Mouse (Mus musculus): ENCODE measurements around the gene Mphosph10.

Gene Mphosph10

GRCm38 (mm10) chr7:64392122-64392818, at the start of gene Mphosph10, which contains the start of gene Mcee:
Mphosph10 (minus strand) TSS chr7:64392268.
Mcee (plus strand) TSS chr7:64392607.
- peak; percentile 85 to 93 for DNase-seq (ENCODE audit: low spot score in 2 of 2)

GRCm38 (mm10) chr7:64440519-64440918, 48.5 kb upstream of the Mphosph10 start:
- DNase-seq (ENCODE audit: low spot score in 2 of 2) = no peak

GRCm38 (mm10) chr7:64439595-64440518, 47.8 kb upstream of the Mphosph10 start:
- no peak for DNase-seq (ENCODE audit: low spot score in 2 of 2)

GRCm38 (mm10) chr7:64424861-64425260, 32.8 kb upstream of the Mphosph10 start:
- DNase-seq (ENCODE audit: low spot score in 2 of 2) = peak in 1 of 2 experiments; percentile 30

GRCm38 (mm10) chr7:64403989-64404388, 11.9 kb upstream of the Mphosph10 start:
- no peak for DNase-seq (ENCODE audit: low spot score in 2 of 2)

GRCm38 (mm10) chr7:64402452-64402851, 10.4 kb upstream of the Mphosph10 start:
- DNase-seq (ENCODE audit: low spot score in 2 of 2) = no peak

- no peak for DNase-seq (ENCODE audit: low spot score in 2 of 2)
These were observed 8.7 kb upstream of the Mphosph10 start for GRCm38 (mm10) chr7:64400725-64401124.

GRCm38 (mm10) chr7:64392819-64393151, 717 bp upstream of the Mphosph10 start:
- DNase-seq (ENCODE audit: low spot score in 2 of 2) = no peak

GRCm38 (mm10) chr7:64391479-64391878, 589 bp downstream of the Mphosph10 start:
- DNase-seq (ENCODE audit: low spot score in 2 of 2) = no peak

- peak; percentile 73 to 83 for DNase-seq (ENCODE audit: low spot score in 2 of 2)
These were observed 18.1 kb downstream of the Mphosph10 start, which contains the start of gene Fan1 for GRCm38 (mm10) chr7:64373830-64374562. Fan1 (minus strand) TSS chr7:64374095.

GRCm38 (mm10) chr7:64373147-64373829, 18.8 kb downstream of the Mphosph10 start:
- DNase-seq (ENCODE audit: low spot score in 2 of 2) = no peak

GRCm38 (mm10) chr7:64371940-64372878, 19.9 kb downstream of the Mphosph10 start:
- no peak for DNase-seq (ENCODE audit: low spot score in 2 of 2)

GRCm38 (mm10) chr7:64369841-64370240, 22.2 kb downstream of the Mphosph10 start:
- no peak for DNase-seq (ENCODE audit: low spot score in 2 of 2)

- DNase-seq (ENCODE audit: low spot score in 2 of 2) = no peak
These were observed 26.2 kb downstream of the Mphosph10 start for GRCm38 (mm10) chr7:64365863-64366262.

GRCm38 (mm10) chr7:64360586-64360945, 31.5 kb downstream of the Mphosph10 start:
- DNase-seq (ENCODE audit: low spot score in 2 of 2) = no peak

- DNase-seq (ENCODE audit: low spot score in 2 of 2) = no peak
These were observed 32.0 kb downstream of the Mphosph10 start for GRCm38 (mm10) chr7:64359943-64360585.

- DNase-seq (ENCODE audit: low spot score in 2 of 2) = no peak
These were observed 33.4 kb downstream of the Mphosph10 start for GRCm38 (mm10) chr7:64358666-64359065.

- DNase-seq (ENCODE audit: low spot score in 2 of 2) = peak in 1 of 2 experiments; percentile 58
These were observed 34.7 kb downstream of the Mphosph10 start for GRCm38 (mm10) chr7:64357405-64357804.

GRCm38 (mm10) chr7:64356661-64357060, 35.4 kb downstream of the Mphosph10 start:
- no peak for DNase-seq (ENCODE audit: low spot score in 2 of 2)

GRCm38 (mm10) chr7:64354206-64354605, 37.9 kb downstream of the Mphosph10 start:
- no peak for DNase-seq (ENCODE audit: low spot score in 2 of 2)

Data from cerebellum, postnatal 4 days (tissue).